Mouse (Mus musculus) CD8-positive naive resting alpha-beta T cell, adult 2 months (primary cell): ENCODE results near the gene Ifrd2.

Experiments
- DNase-seq, 2 experiments: peaks; one replicate each; pipeline ENCODE4 v3.0.0; 2022; ENCODE audit warnings: low read depth in 2 of 2, low spot score in 2 of 2

The Ifrd2 gene

DNA sequence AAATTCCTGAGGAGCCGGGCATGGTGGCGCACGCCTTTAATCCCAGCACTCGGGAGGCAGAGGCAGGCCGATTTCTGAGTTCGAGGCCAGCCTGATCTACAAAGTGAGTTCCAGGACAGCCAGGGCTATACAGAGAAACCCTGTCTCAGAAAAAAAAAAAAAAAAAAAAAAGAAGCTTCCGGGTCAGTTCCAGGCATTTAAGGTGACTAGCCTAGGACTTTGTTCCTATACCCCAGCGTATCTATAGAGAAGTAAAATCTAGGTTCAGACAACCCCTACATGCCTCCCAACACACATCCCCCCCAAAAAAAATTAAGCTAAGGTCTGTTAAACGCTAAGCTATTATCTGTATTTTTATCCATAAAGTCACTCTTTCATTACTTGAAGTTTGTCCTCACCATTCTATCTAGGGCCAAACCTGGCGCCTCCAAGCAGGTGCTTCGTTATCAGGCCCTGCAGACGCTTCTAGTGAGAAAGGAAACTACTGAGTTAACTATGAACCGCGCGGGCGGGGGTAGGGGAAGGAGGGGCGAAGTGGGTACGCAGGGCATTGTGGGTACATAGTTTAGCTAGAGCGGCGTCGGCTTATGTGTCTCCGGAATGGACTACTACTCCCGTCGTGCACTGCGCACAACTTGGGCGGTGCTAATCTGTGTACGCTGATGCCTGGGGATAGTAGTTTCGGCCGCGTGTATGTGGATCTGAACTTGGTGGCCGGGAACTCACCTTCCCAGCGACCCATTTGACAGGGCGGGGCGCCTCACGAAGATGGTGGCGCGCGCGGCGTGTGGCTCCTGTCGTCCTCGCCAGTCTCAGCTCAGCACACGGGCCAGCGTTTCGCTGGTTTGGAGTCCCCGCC, at the start of gene Ifrd2:
Gene Ifrd2 (plus strand): TSS at position 669 of the 859 bp plus-strand sequence.
- peak; percentile 95 to 97 for DNase-seq

DNA sequence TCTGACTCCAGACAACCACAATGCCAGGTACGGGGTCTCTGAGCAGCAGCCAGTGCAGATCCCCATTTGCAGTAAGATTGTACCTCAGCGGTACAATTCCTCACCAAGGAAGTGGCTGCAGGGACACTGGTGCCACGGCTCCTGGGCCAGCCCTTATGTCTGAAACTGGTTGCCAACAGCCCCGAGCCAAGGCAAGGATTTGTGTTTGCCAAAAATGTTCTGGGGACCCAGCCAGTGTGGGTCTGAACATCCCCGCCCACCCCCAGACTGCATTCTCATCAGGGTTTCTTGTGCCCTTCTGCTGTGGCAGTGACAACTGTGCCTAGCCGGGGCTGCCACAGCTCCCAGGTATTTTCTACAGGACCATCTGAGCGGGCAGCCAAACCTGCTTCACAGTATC, 49.2 kb upstream of the Ifrd2 start:
- DNase-seq: no peak

- DNase-seq: no peak
Observed at GRCm38 (mm10) chr9:107538711-107539110, 48.7 kb upstream of the Ifrd2 start.

- DNase-seq: no peak
Observed at GRCm38 (mm10) chr9:107539940-107540339, 47.5 kb upstream of the Ifrd2 start.

- DNase-seq: no peak
Observed at GRCm38 (mm10) chr9:107540420-107540819, 47.0 kb upstream of the Ifrd2 start.

- no peak for DNase-seq
Observed at GRCm38 (mm10) chr9:107541005-107541404, 46.4 kb upstream of the Ifrd2 start.

- DNase-seq: peak; percentile 88 to 95
Observed at GRCm38 (mm10) chr9:107541474-107542351, 45.7 kb upstream of the Ifrd2 start, which contains the start of the genes Cyb561d2 and Nprl2. TSS of gene Cyb561d2 (minus strand) at chr9:107542193. TSS of gene Nprl2 (plus strand) at chr9:107542226.

- no peak for DNase-seq
Observed at GRCm38 (mm10) chr9:107542352-107542686, 45.1 kb upstream of the Ifrd2 start.

DNA sequence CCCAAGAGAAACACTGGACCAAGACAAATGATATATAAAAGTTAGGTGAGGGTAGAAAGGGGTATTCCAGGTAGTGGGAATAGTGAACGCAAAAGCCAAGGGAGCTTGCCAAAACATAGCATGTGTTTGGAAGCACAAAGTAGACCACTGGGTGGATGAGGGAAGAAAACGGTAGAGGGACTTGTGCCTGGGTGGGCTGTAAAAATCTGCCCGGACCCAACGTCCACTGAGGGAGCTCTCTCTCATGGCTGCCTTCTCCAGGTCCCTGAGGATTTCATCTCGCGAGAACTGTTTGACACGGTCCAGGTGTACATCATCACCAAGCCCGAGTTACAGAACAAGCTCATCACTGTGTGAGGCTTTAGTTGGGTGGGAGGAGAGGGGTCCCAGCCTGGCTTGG, 44.7 kb upstream of the Ifrd2 start:
- DNase-seq: no peak

GRCm38 (mm10) chr9:107543299-107543698, 44.1 kb upstream of the Ifrd2 start:
- no peak for DNase-seq

DNA sequence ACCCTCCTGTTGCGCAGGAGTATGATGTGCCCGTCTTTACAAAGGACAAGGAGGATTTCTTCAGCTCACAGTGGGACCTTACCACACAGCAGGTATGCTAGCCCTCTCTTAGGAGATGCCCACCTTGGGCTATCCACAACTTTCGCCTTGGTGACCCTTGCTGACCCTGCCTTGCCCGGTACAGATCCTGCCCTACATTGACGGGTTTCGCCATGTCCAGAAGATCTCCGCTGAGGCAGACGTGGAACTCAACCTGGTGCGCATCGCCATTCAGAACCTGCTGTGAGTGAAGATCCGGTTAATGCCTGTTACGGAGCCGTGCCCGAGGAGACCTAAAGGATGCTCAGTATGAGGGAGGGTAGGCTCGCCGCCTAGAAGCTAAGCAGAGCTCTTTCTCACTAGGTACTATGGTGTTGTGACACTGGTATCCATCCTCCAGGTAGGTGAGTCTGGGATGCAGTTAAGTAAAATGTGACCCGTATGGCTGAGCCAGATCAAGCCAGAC, 43.2 kb upstream of the Ifrd2 start:
- no peak for DNase-seq

- no peak for DNase-seq
Observed at GRCm38 (mm10) chr9:107544729-107545128, 42.7 kb upstream of the Ifrd2 start.

GRCm38 (mm10) chr9:107545199-107545598, 42.2 kb upstream of the Ifrd2 start:
- no peak for DNase-seq

DNA sequence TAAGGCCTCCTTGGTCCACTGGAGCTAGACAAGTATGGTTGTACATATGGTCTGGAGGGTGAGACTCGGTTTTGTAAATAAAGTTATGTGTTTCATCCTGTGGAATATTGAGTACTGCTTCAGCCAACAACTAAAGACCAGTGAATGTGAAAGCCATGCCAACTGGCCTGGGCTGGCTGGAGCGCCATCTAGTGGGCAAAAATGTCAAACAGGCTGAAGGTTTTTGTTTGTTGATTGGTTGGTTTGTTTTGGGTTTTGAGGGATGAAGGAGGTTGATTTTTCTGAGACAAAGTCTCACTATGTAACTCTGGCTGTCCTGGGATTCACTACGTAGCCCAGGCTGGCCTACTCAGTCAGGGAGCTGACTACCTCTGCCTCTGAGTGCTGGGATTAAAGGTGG, 41.8 kb upstream of the Ifrd2 start:
- DNase-seq: peak; percentile 74 to 84

DNA sequence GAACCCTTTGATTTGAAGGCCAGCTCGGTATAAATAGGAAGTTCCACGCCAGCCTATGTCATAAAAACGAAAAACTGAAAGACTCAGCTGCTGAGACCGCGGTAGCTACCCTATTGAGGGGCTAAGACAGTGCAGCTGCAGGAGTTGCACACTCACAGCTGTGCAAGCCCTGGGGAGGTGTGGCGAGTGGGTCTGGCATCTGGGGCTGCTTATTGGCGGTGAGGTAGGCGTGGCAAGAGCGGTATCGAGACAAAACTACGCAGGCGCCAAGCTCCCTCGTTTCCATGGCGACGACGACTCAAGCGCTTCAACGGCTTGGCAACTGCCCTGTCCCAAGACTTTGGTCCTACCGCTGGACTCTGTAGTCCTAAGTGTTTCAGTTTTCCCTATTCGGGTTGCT, 40.4 kb upstream of the Ifrd2 start, which contains the start of gene Zmynd10:
Gene Zmynd10 (plus strand): TSS at position 273 of the 400 bp plus-strand sequence.
- peak in 1 of 2 experiments; percentile 39 for DNase-seq

GRCm38 (mm10) chr9:107547957-107548356, 39.5 kb upstream of the Ifrd2 start:
- no peak for DNase-seq

DNA sequence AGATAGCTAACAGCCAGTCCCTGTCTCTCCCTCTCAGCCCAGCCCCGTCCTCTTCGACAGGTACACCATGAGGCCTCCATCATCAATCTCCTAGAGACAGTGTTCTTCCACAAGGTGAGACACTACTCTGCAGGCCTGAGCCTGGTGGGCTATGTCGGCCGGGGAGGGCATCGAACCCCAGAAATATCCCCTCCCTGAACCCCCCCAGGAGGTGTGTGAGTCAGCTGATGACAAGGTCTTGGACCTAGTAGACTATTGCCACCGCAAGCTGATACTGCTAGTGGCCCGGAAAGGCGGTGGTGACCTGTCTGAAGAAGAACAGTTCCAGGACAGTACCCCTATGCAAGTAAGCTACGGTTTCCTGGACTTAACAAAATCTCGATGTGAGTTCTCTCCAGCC, 38.6 kb upstream of the Ifrd2 start:
- DNase-seq: no peak

- DNase-seq: no peak
Observed at GRCm38 (mm10) chr9:107549297-107550074, 38.0 kb upstream of the Ifrd2 start.

GRCm38 (mm10) chr9:107550491-107551116, 36.8 kb upstream of the Ifrd2 start:
- no peak for DNase-seq

DNA sequence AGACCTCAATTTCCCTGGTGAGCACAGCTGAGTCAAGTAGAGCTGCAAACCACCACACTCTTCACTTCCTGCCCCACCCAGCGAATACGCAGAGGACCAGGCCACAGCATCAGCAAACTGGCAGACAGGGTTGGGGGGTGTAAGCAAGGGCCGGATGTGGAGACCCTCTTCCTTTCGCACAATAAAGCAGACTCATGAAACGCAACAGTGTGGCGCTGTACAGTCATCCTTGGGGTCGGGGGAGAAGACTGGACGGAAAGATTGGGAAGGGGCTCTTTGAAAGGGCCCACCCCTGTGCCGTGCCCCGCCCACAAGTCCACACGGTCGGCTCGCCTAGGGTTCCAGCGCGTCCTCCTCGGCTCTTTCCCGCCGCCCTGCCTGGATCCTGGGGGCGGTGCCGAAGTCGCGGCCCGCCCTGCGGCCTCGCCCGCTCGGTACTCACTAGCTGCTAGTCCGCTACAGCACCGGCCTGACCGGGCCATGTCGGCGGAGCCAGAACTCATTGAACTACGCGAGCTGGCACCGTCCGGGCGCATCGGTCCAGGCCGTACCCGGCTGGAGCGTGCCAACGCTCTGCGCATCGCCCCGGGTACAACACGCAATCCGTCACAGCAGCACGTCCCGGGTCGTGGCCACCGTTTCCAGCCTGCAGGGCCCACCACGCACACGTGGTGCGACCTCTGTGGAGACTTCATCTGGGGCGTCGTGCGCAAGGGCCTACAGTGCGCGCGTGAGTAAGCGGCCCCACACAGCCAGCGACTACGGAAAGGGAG, 36.1 kb upstream of the Ifrd2 start, which contains the start of gene Rassf1:
Gene Rassf1 (plus strand): TSS at position 439 of the 773 bp plus-strand sequence.
- DNase-seq: peak; percentile 76 to 82
